Mouse (Mus musculus): ENCODE measurements at regions not wholly inside any gene's neighbourhood (a gene's known extent, or its start where the extent isn't known, plus 50 kb on each side); places are given as distances from the start of the nearest gene placed in this dataset.

DNA sequence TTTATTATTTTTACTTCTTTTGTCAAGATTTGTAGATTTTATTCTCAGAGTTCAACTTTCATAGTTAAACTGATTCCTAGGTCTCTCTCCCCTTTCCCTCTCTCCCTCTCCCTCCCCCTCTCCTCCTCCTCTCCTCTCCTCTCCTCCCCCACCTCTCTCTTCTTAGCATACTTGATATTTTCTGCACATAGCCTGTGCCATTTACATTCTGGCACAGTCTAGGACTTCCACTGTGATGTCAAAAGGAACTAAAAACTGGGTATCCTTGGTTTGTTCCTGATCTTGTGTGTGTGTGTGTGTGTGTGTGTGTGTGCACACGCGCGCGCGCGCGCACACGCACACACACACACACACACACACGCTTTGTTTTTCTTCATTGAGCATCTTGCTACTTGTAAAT, 64.9 kb upstream of the Htr1a start:
- no peak for TF ChIP-seq CTCF (IDR thresholded peaks at IDR 0.05; ENCODE audit: low read depth, low read length)
- TF ChIP-seq EP300 (IDR thresholded peaks at IDR 0.05; ENCODE audit: insufficient read depth, low read depth, low read length) = no peak
